Mouse (Mus musculus) forebrain, embryonic 16.5 days (tissue): ENCODE results near the gene 1700020D05Rik. TPM values are rescaled to one million over a fixed set of nuclear protein-coding genes. Genes with fewer than 3 reads are reported as not detected.
A peak's percentile ranks its signal among the peaks of the same experiment; 100 is the strongest.

ENCODE experiments used
- ATAC-seq: fragments of 200-750 bp; cut with Nextera tagmentation; 2 replicates; pipeline ENCODE4 v1.8.0; 2017; ENCODE audit warnings: mild to moderate bottlenecking, moderate library complexity
- H3K27ac ChIP-seq: fragments of 300-500 bp; sonication (generic); 2 replicates; pipeline ENCODE4 v1.5.1; 2014; ENCODE audit warnings: low read length, control low read depth
- H3K27me3 ChIP-seq: fragments of 300-500 bp; sonication (generic); replicated peaks from 2 replicates; pipeline ENCODE4 v1.6.1; 2014; ENCODE audit warnings: low read length; ENCODE audit not compliant: control insufficient read depth, insufficient read depth
- H3K36me3 ChIP-seq: fragments of 300-500 bp; sonication (generic); 2 replicates; pipeline ENCODE4 v1.6.1; 2014; ENCODE audit not compliant: control insufficient read depth, insufficient read depth
- H3K4me1 ChIP-seq: fragments of 300-500 bp; sonication (generic); replicated peaks from 2 replicates; pipeline ENCODE4 v1.6.1; 2014; ENCODE audit warnings: low read length; ENCODE audit not compliant: control insufficient read depth, insufficient read depth
- H3K4me2 ChIP-seq: fragments of 300-500 bp; sonication (generic); 2 replicates; pipeline ENCODE4 v1.6.1; 2014; ENCODE audit warnings: mild to moderate bottlenecking, low read length, control low read depth
- H3K4me3 ChIP-seq: fragments of 300-500 bp; sonication (generic); replicated peaks from 2 replicates; pipeline ENCODE4 v1.5.1; 2014; ENCODE audit warnings: mild to moderate bottlenecking, low read length, control low read depth
- H3K9ac ChIP-seq: fragments of 300-500 bp; sonication (generic); replicated peaks from 2 replicates; pipeline ENCODE4 v1.6.1; 2014; ENCODE audit warnings: low read depth, low read length, control low read depth
- H3K9me3 ChIP-seq: fragments of 300-500 bp; sonication (generic); 2 replicates; pipeline ENCODE4 v1.6.1; 2016; ENCODE audit warnings: low read length; ENCODE audit not compliant: control insufficient read depth
- WGBS: fragments of 180-500 bp; shearing (Covaris S2); extraction: QIAGEN DNeasy Blood & Tissue Kit; methylation state at CpG from one replicate; pipeline ENCODE4 v1.1.7; 2014; 5-methylcytosine and 5-hydroxymethylcytosine counted together
- polyA plus RNA-seq: library from polyadenylated mRNA; unstranded; fragments of >200 nt; fragmentation: Nextera tagmentation; extraction: Ambion mirVana; gene quantifications from 2 replicates; pipeline ENCODE4 v1.2.1, GENCODE M21; 2015

1700020D05Rik gene
- 0.32 and 0.70 TPM in 2 replicates for polyA plus RNA-seq

DNA sequence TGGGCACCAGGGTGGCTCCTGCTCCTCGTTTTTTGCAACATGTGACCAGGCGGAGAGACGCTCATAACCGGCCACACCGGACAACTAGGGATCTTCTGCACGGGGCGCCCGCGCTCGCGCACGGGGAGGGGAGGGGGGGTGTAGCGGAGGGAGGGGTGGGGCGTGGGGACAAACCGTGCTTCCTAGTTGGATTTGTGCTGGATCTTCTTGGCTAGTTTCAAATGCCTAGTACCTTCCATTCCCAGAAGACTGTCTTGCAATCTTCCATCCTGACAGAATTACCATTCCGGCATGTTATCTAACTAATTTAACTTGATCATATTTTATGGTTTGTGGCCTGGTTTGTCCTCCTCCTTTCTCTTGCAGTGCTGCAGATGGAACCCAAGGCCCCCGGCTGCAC is at the start of gene 1700020D05Rik:
1700020D05Rik (minus strand) TSS at position 101 of the 400 bp plus-strand sequence.
- no peak within 1 kb of the TSS for H3K9ac ChIP-seq
- no peak for ATAC-seq
- no peak within 1 kb of the TSS for H3K4me2 ChIP-seq
- WGBS = 64% methylated on average over 17 of the region's 17 CpGs
- H3K36me3 ChIP-seq = 0 out of 2 replicates have a peak, but pooled peaks cover 3% of the 10 kb centered on the region
- H3K9me3 ChIP-seq = no peaks in the 10 kb centered on the region
- no peaks in the 10 kb centered on the region for H3K4me1 ChIP-seq
- H3K27ac ChIP-seq = no peak within 1 kb of the TSS
- H3K4me3 ChIP-seq = no peak within 1 kb of the TSS
- H3K27me3 ChIP-seq = no peaks in the 10 kb centered on the region

GRCm38 (mm10) chr19:5547471-5548056 is 44.0 kb upstream of the 1700020D05Rik start:
- no peak for ATAC-seq
- no peak overlapping the region for H3K4me3 ChIP-seq
- no peaks in the 10 kb centered on the region for H3K9me3 ChIP-seq
- 89% methylated on average over 4 of the region's 4 CpGs for WGBS
- H3K4me2 ChIP-seq = no peak overlapping the region
- no peaks in the 10 kb centered on the region for H3K27me3 ChIP-seq
- no peaks in the 10 kb centered on the region for H3K4me1 ChIP-seq
- no peak overlapping the region for H3K27ac ChIP-seq
- H3K9ac ChIP-seq = no peak overlapping the region
- no peaks in the 10 kb centered on the region for H3K36me3 ChIP-seq

GRCm38 (mm10) chr19:5544031-5544430 is 40.4 kb upstream of the 1700020D05Rik start:
- Histone ChIP-seq H3K4me2 (no peak overlapping the region), H3K36me3 (no peaks in the 10 kb centered on the region), H3K27me3 (no peaks in the 10 kb centered on the region), H3K27ac (no peak overlapping the region), H3K4me1 (no peaks in the 10 kb centered on the region), H3K9ac (no peak overlapping the region), H3K4me3 (no peak overlapping the region), H3K9me3 (no peaks in the 10 kb centered on the region)
- no peak for ATAC-seq
- 51% methylated on average over 11 of the region's 11 CpGs for WGBS

- Histone ChIP-seq H3K36me3 (no peaks in the 10 kb centered on the region), H3K9me3 (no peaks in the 10 kb centered on the region), H3K27ac (no peak overlapping the region), H3K4me2 (no peak overlapping the region), H3K4me3 (no peak overlapping the region), H3K4me1 (no peaks in the 10 kb centered on the region), H3K27me3 (no peaks in the 10 kb centered on the region), H3K9ac (no peak overlapping the region)
- WGBS = 89% methylated on average over 9 of the region's 9 CpGs
- no peak for ATAC-seq
These were observed 39.8 kb upstream of the 1700020D05Rik start for GRCm38 (mm10) chr19:5543362-5543761.

DNA sequence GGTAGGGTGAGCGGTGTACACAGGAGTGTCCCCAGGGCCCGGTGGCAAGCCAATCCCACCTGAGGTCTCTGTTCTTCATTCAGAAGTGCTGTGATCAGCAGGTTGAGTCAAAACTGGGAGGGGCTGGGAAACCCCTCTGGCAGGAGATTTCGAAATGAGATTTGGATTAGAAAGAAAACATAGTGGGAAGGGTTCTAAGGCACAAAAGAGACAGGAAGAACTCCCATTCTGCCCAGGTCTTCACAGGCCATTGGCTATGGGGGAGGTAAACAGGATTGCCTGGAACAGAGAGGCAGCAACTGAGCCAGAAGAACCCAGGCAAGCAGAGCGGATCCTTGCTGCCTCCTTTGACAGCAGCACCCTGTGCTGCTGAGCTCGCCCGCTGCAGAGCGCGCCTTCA is 35.2 kb upstream of the 1700020D05Rik start:
- Histone ChIP-seq H3K4me1 (no peaks in the 10 kb centered on the region), H3K9me3 (no peaks in the 10 kb centered on the region), H3K4me3 (no peak overlapping the region), H3K36me3 (no peaks in the 10 kb centered on the region), H3K27ac (no peak overlapping the region), H3K27me3 (no peaks in the 10 kb centered on the region), H3K4me2 (no peak overlapping the region), H3K9ac (no peak overlapping the region)
- WGBS = 61% methylated on average over 8 of the region's 8 CpGs
- ATAC-seq = no peak

DNA sequence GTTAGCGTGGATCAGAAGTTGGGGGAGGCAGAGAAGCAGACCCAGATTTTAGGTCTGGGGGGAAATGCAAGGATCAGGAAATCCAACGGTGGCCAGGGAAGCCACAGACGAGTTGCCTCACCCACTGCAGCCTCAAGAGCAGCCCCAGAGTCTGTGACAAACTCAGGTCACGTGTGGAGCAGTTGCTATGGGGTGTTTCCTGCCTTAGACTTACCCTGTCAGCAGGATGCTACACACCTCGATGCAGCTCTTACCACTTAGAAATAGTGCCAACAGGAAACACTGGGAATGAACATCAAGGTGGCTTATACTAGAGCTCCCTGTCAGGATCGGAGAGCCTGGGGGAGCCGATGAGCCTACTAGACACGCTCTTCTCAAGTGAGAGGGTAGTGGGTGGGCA is 28.9 kb upstream of the 1700020D05Rik start:
- ATAC-seq = no peak
- no peaks in the 10 kb centered on the region for H3K36me3 ChIP-seq
- no peak overlapping the region for H3K27ac ChIP-seq
- H3K9ac ChIP-seq = no peak overlapping the region
- peaks cover 11% of the 10 kb centered on the region for H3K4me1 ChIP-seq
- H3K4me3 ChIP-seq = no peak overlapping the region
- H3K4me2 ChIP-seq = no peak overlapping the region
- no peaks in the 10 kb centered on the region for H3K27me3 ChIP-seq
- no peaks in the 10 kb centered on the region for H3K9me3 ChIP-seq
- 75% methylated on average over 8 of the region's 8 CpGs for WGBS

DNA sequence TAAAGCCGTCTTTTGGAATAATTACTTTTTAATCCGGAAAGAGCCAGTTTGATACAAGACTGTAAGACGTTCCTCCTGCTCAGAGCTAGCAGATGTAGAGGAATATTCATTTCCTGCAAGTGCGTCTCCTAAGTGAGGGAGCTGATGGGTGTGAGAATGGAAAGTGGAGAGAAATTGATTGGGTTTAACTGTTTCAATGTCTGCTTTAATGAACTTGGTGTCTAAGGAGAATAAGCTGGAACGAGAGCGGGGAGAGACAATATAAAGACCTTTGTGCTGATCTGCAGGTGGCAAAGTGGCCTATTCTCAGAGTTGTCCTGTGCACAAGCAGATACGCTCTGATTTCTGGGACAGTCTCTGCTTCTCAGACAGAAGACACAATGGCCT is 26.5 kb upstream of the 1700020D05Rik start:
- Histone ChIP-seq H3K4me1 (peaks cover 11% of the 10 kb centered on the region), H3K9me3 (no peaks in the 10 kb centered on the region), H3K4me2 (no peak overlapping the region), H3K36me3 (no peaks in the 10 kb centered on the region), H3K27ac (no peak overlapping the region), H3K27me3 (no peaks in the 10 kb centered on the region), H3K4me3 (no peak overlapping the region), H3K9ac (no peak overlapping the region)
- WGBS = 11% methylated on average over 7 of the region's 7 CpGs
- ATAC-seq = no peak

DNA sequence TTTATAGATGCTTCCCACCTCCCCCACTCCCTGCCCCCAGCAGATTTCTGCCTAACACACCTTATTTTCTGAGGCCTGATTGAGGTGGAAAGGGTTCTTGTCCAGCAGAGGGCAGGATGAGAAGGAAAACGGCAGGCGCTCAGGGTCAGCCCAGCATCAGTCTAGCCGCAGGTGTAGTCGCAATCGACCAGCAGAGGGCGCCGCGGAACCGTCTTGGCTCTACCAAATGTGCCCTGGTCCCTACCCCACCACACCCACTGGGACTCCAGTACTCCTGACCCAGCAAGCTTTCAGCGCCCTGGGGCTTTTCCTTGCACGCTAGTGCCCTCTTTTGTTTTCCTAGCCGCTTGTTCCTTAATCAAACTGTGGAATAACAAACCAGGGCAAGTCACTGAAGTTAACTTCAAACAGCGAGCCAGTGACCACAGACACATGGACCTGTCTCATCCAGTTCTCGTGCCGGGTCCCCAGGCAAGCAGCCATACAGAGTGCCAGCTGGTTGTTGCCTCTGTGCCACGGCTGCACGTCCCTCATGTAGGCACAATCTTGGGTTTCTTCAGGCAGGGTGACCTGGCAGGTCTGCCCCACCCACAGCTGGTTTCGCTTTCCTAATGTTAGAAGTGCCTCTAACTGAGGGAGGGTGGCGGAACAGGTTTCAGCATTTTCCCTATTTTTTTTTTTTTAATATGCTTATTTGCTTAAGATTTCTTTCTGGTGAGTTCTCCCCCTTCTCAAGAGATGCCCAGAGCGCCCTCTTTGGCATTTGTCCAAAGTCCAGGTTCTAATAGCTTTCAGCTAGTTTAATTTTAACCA is 25.9 kb upstream of the 1700020D05Rik start:
- 8% methylated on average over 20 of the region's 20 CpGs for whole genome bisulfite sequencing
- Histone ChIP-seq H3K4me2 (peak overlapping the region; percentile 37), H3K27ac (no peak overlapping the region), H3K27me3 (no peaks in the 10 kb centered on the region), H3K4me3 (0 out of 2 replicates have a peak overlapping the region, but pooled peaks have one; percentile 5), H3K4me1 (peaks cover 11% of the 10 kb centered on the region), H3K9ac (no peak overlapping the region), H3K36me3 (no peaks in the 10 kb centered on the region), H3K9me3 (no peaks in the 10 kb centered on the region)
- ATAC-seq = peak; percentile 91

GRCm38 (mm10) chr19:5525204-5525603 is 21.6 kb upstream of the 1700020D05Rik start:
- H3K36me3 ChIP-seq = no peaks in the 10 kb centered on the region
- H3K4me3 ChIP-seq = no peak overlapping the region
- H3K4me2 ChIP-seq = no peak overlapping the region
- 67% methylated on average over 5 of the region's 5 CpGs for WGBS
- no peak for ATAC-seq
- no peaks in the 10 kb centered on the region for H3K27me3 ChIP-seq
- no peak overlapping the region for H3K9ac ChIP-seq
- H3K4me1 ChIP-seq = peaks cover 10% of the 10 kb centered on the region
- no peaks in the 10 kb centered on the region for H3K9me3 ChIP-seq
- H3K27ac ChIP-seq = no peak overlapping the region
